Mouse (Mus musculus) R1 (cell line): ENCODE data around the gene Filip1.
"Not testable (repeated sequence)": the region's sequence is repeated elsewhere in the genome, so short reads cannot be mapped to it uniquely, and the experiment has no call there.

Experiments
- DNase-seq: peaks from one replicate; pipeline ENCODE4 v3.0.0-alpha.2; 2018; ENCODE audit warnings: low read depth, low spot score

The Filip1 gene

GRCm38 (mm10) chr9:80012751-80013150, at the start of gene Filip1:
TSS of gene Filip1 (minus strand) at chr9:80012851.
- DNase-seq, result no peak

GRCm38 (mm10) chr9:80057690-80058089, 45.0 kb upstream of the Filip1 start:
- DNase-seq, result no peak

GRCm38 (mm10) chr9:80052951-80053350, 40.3 kb upstream of the Filip1 start:
- DNase-seq, result peak; percentile 48

- DNase-seq, result peak; percentile 81
Measured at GRCm38 (mm10) chr9:80049271-80049670, 36.6 kb upstream of the Filip1 start.

- DNase-seq, result peak; percentile 85
Measured at GRCm38 (mm10) chr9:80044301-80044700, 31.6 kb upstream of the Filip1 start.

- DNase-seq, result no peak
Measured at GRCm38 (mm10) chr9:80039296-80039815, 26.7 kb upstream of the Filip1 start.

- no peak for DNase-seq
Measured at GRCm38 (mm10) chr9:80037997-80038383, 25.3 kb upstream of the Filip1 start.

- DNase-seq, result no peak
Measured at GRCm38 (mm10) chr9:80037262-80037996, 24.8 kb upstream of the Filip1 start.

GRCm38 (mm10) chr9:80026581-80027021, 13.9 kb upstream of the Filip1 start:
- peak; percentile 65 for DNase-seq

GRCm38 (mm10) chr9:80026017-80026416, 13.4 kb upstream of the Filip1 start:
- peak; percentile 83 for DNase-seq

GRCm38 (mm10) chr9:80025347-80025746, 12.7 kb upstream of the Filip1 start:
- DNase-seq, result not testable (repeated sequence)

- peak; percentile 23 for DNase-seq
Measured at GRCm38 (mm10) chr9:80022821-80023220, 10.2 kb upstream of the Filip1 start.

GRCm38 (mm10) chr9:80021648-80022047, 9.0 kb upstream of the Filip1 start:
- DNase-seq, result no peak

GRCm38 (mm10) chr9:80020429-80020828, 7.8 kb upstream of the Filip1 start:
- DNase-seq, result no peak

- DNase-seq, result no peak
Measured at GRCm38 (mm10) chr9:80012016-80012415, 635 bp downstream of the Filip1 start.

- DNase-seq, result peak; percentile 67
Measured at GRCm38 (mm10) chr9:80002394-80003188, 10.1 kb downstream of the Filip1 start.

- no peak for DNase-seq
Measured at GRCm38 (mm10) chr9:79997282-79997681, 15.4 kb downstream of the Filip1 start.

- DNase-seq, result no peak
Measured at GRCm38 (mm10) chr9:79994296-79994695, 18.4 kb downstream of the Filip1 start.

GRCm38 (mm10) chr9:79993066-79993465, 19.6 kb downstream of the Filip1 start:
- DNase-seq, result no peak

GRCm38 (mm10) chr9:79990456-79991017, 22.1 kb downstream of the Filip1 start:
- no peak for DNase-seq

GRCm38 (mm10) chr9:79989703-79990102, 22.9 kb downstream of the Filip1 start:
- no peak for DNase-seq

GRCm38 (mm10) chr9:79989061-79989460, 23.6 kb downstream of the Filip1 start:
- no peak for DNase-seq
